Mouse (Mus musculus) stomach, adult 2 months (tissue): Measurements from ENCODE around the gene Hepacam. TPM values are rescaled to one million over a fixed set of nuclear protein-coding genes. Genes with fewer than 3 reads are reported as not detected.

Experiments
- polyA plus RNA-seq: library from polyadenylated mRNA; depleted of rRNA; stranded (reverse); fragments of >200 nt; gene quantifications from 2 replicates; pipeline ENCODE4 v1.2.3, GENCODE M21; 2012; rRNA removed

Hepacam gene
- polyA plus RNA-seq = 0.17 and 0.24 TPM in 2 replicates

DNA sequence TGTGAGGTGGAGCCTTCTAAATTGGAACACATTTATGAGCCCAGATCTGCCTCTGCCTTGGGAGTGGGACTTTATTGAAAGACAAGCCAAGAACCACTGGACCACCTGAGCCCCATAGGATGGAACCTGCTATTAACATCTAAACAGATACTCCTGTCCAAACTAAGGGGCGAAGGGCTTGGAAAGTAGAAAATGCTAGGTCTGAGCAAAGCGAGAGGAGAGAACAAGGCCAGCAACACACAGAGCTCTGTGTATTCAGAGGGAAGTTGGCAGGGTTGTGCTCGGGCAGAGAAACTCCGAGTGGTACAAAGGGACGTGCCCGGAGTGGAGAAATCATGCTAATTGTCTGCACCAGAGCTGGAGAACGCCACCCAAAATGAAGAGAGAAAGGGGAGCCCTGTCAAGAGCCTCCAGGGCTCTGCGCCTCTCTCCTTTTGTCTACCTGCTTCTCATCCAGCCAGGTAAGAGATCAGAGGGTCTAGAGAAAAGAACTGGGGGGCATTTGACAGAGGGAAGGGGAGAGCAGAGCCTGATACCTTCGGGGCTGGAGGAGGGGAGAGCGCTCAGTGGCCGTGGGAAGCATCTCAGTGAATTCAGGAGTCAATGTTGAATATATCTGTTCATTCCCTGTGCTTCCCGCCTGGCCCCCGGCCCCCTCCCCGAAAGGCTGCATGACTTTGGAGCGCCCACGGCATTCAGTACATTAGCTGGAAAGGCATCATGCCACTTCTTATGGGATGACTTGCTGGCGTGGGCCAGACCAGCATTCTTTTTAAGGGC, at the start of gene Hepacam:
Hepacam (plus strand) TSS at position 51 of the 780 bp plus-strand sequence.

DNA sequence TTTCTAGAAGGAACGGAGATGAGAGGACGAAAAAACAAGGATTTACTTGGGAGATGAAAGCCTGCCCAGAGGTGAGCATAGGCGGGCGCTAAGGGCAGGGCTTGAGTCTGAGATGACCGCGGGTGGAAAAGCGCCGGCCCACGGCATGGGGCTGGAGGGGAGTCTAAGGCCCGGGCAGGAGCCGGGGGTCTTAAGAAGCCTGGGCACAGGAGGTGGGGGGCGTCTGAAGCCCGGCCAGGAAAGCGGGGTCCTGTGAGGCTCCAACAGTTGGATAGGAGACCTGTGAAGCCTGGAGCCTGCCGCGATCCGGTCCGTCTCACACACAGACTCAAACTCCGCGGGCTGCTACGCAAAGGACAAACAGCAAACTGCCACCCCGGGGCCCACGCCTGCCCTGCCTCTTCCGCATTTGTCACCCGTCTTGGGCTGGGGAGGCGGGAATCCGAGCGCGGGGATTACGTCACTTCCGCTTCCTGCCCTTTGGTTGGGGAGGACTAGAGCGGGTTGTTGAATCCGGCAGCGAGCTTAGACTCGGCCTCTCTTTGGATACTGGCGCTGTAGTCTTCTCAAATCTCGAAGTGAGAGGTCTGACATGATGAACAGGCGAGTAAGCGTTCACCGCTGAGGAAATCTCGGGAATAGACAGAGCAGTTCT, 19.0 kb upstream of the Hepacam start, which contains the start of gene Ccdc15:
Ccdc15 (minus strand) TSS at position 445 of the 655 bp plus-strand sequence.

DNA sequence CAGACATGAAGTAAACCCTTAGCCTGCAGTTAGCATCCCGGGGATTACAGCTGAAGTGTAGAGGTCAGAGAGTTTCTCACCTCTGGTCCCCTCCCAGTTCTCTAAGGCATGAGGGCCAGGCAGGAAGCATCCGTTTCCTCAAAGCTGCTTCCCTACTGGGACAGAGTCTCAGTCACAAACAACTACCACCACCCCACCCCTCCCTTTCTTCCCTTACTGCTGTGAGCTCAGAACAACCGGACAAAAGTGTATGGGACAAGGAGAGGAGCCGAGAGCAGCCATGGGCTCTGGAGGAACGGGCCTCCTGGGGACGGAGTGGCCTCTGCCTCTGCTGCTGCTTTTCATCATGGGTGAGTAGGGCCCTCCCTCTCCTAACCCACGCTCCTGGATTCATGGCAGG, 34.7 kb downstream of the Hepacam start, which contains the start of gene Robo4:
Robo4 (plus strand) TSS at position 96 of the 400 bp plus-strand sequence.

DNA sequence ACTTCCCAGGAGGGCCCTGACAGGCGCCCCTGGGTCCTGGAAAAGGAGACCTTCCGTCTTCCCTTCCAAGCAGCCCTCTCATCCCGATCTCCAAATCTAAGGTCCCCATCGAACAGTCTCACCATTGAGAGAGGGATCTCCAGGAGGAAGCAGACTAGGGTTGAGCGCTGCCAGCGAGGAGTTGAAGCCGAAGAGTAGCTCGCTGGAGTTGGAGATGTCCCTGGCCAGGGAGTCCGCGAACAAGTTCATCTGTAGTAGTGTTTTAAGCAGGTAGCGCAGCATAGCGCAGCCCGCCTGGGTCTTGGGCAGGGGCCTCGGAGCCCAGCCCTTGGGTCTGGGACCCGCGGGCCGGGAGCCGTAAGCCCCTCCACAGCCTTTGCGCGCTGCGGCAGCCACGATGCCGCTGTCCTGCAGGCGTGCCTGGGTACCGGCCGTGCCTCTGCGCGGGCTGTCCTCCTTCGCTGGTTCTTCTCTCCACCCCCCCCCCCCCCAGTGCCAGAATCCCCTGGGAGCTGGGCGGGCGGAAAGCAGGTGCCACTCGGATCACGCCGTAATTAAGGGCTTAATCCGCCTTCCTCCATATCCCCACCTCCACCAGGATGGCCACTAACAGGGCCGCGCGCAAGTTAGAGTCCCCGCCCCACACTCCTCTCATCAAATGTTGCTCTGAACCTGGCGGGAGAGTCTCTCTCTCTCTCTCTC, 65.7 kb downstream of the Hepacam start, which contains the start of gene Robo3:
Robo3 (minus strand) TSS at position 527 of the 702 bp plus-strand sequence.

Other genes starting within 250 kb of the Hepacam start
- gene Pknox2, start 219.9 kb upstream of the Hepacam start, polyA plus RNA-seq = 2.3 and 3.7 TPM in 2 replicates
- 0.79 and 0.84 TPM in 2 replicates for gene Tmem218, start 159.1 kb upstream of the Hepacam start, polyA plus RNA-seq
- 0.88 and 1.4 TPM in 2 replicates for gene Slc37a2, start 111.6 kb upstream of the Hepacam start, polyA plus RNA-seq
- 0.43 and 0.65 TPM in 2 replicates for gene Ccdc15, start 18.9 kb upstream of the Hepacam start, polyA plus RNA-seq
- 9.1 TPM in 2 replicates for gene Robo4, start 34.5 kb downstream of the Hepacam start, polyA plus RNA-seq
- gene Robo3, start 65.9 kb downstream of the Hepacam start, polyA plus RNA-seq = 0.36 and 0.38 TPM in 2 replicates
- 4.1 and 4.9 TPM in 2 replicates for gene Msantd2, start 122.0 kb downstream of the Hepacam start, polyA plus RNA-seq
- gene Esam, start 160.7 kb downstream of the Hepacam start, polyA plus RNA-seq = 21.5 and 24.7 TPM in 2 replicates
- 434 and 485 TPM in 2 replicates for gene Vsig2, start 171.9 kb downstream of the Hepacam start, polyA plus RNA-seq
- 3.1 and 4.8 TPM in 2 replicates for gene Nrgn, start 185.6 kb downstream of the Hepacam start, polyA plus RNA-seq
- gene Siae, start 188.3 kb downstream of the Hepacam start, polyA plus RNA-seq = 0.99 and 1.4 TPM in 2 replicates
- 0.18 and 0.34 TPM in 2 replicates for gene Spa17, start 246.4 kb downstream of the Hepacam start, polyA plus RNA-seq